Mouse (Mus musculus) cerebellum, adult 9-10 months (tissue): ENCODE data around the gene Tcf7l1.

Experiments used
- DNase-seq: peaks from one replicate; pipeline ENCODE4 v3.0.0; 2022

Gene Tcf7l1

DNA sequence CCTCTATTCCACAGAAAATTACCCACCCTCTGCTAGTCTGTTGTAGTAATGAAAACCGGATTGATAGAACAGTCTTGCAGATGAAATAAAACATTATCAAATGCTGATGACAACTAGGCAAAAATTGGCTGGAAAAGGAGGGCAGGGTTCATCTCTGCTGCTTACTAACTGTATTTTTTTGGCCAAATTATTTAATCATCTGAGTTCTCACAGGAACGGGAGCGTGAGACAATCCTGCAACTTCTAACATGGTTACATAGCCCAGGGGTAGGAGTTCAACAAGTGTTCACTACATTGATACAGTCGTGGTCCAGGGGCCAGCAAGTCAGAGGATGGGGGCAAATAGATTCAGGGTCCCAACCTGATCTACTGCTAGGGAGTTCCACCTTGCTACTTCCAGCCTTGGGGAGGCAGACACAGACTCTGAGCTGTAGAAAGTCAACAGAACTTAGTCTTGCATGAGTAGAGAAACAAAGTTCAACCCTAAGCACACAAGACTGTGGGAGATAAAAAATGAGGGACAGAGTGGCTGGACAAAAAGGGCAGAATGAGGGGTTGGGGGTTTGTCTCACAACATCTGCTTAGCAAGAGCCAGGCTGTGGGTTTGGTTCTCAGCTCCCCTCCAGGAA lies 205.7 kb downstream of the Tcf7l1 start:
- DNase-seq: no peak

- DNase-seq: no peak
These were observed 207.2 kb downstream of the Tcf7l1 start for GRCm38 (mm10) chr6:72581625-72582382.
